Mouse (Mus musculus): ENCODE results near the gene Dcun1d2. TPM values are rescaled to one million over a fixed set of nuclear protein-coding genes. Genes with fewer than 3 reads are reported as not detected.
"Not testable (repeated sequence)": the region's sequence is repeated elsewhere in the genome, so short reads cannot be mapped to it uniquely, and the experiment has no call there.

The Dcun1d2 gene
- 10 to 100 TPM; 30.2 to 31.2 TPM for total RNA-seq (2021)
- long read RNA-seq, experiment 1, transcript Dcun1d2-204 (5 exons, 2,853 nt), result minor isoform, 10 of 54 reads
- long read RNA-seq, experiment 1, transcript Dcun1d2-203 (6 exons, 2,937 nt), result minor isoform, 5 of 54 reads
- long read RNA-seq, experiment 1, transcript Dcun1d2-201 (7 exons, 2,748 nt), result major isoform, 11 of 54 reads
- long read RNA-seq, experiment 1, partial matches to known transcripts, result 19 of 54 reads
- long read RNA-seq, experiment 1, other reads (novel, unspliced or antisense), result 8 of 54 reads
- long read RNA-seq, experiment 2, partial matches to known transcripts, result 2 of 14 reads
- long read RNA-seq, experiment 2, other reads (novel, unspliced or antisense), result 3 of 14 reads

GRCm38 (mm10) chr8:13287692-13288623, at the start of gene Dcun1d2, which contains the start of gene Tmco3:
Dcun1d2 (minus strand) TSS chr8:13288131.
Tmco3 (plus strand) TSS chr8:13288190.
- DNase-seq, result peak; percentile 97 to 98

GRCm38 (mm10) chr8:13337678-13338077, 49.7 kb upstream of the Dcun1d2 start:
- DNase-seq, result no peak

DNA sequence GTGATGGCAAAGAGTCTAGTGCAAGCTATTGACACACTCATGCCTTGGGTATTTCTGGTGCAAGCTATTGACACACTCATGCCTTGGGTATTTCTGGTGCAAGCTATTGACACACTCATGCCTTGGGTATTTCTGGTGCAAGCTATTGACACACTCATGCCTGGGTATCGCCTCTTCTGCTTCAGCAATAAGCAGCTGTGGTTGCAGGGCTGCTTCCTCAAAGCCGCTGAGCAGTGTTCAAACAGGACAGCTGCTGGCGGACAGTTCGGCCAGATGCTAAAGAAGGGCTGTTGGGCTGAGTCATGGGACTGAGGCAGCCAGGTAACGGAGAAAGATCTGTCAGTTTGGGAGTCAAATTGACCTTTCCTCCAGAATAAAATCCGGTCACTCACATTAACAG, 49.3 kb upstream of the Dcun1d2 start:
- not testable (repeated sequence) for DNase-seq

DNA sequence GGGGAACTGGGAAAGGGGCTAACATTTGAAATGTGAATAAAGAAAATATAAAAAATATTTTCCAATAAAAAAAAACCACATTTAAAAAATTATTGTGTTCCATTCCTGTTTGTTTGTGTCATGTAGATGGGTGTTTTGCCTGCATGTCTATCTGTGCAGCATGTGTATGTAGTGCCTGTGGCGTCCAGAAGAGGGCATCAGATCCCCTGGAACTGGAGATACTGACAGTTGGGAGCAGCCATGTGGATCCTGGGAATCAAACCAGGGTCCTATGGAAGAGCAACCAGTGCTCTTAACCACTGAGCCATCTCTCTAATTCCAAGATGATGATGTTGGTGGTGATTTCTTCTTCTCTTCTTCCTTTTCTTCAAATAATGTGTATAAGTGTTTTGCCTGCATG, 46.7 kb upstream of the Dcun1d2 start:
- no peak for DNase-seq

GRCm38 (mm10) chr8:13326598-13326997, 38.7 kb upstream of the Dcun1d2 start:
- peak; percentile 44 to 64 for DNase-seq

DNA sequence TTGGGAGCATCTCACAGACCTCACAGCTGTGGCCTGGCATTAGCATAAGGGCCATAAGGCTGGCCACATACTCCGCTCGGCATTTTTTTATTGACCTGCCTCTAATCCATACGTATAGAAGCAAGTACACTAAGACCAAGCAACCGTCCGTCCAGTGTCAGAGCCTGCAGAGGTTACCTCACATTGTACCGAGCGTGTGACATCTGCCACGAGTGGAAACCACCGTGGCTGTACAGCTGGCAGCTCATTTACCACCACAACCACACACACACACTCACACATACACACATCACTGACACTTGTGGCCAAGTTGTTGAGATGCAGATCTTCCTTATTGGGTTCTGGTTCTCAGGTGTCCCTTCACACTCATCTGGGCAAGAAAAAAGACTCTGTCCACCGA, 28.7 kb upstream of the Dcun1d2 start:
- no peak for DNase-seq

GRCm38 (mm10) chr8:13314922-13315321, 27.0 kb upstream of the Dcun1d2 start:
- DNase-seq, result no peak

DNA sequence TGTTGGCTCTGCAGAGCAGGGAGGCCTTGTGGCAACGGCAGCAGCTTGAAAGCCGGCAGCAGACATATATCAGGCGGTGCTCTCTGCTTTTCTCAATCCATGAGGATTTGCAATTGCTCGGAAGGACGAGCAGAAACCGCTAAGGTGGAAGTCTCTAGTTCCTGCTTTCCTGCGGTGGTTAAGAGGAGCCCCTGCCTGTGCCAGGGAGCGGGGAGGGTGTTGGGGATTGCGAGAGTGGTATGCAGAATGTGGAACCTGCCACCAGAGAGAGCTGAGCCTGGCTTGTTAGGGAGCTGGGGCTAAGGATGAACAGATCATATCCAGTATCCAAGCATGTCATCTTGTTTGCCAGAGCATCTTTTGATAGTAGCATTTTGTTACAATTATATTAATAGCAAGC, 19.0 kb upstream of the Dcun1d2 start:
- DNase-seq, result no peak

GRCm38 (mm10) chr8:13306309-13306909, 18.5 kb upstream of the Dcun1d2 start:
- DNase-seq, result no peak

DNA sequence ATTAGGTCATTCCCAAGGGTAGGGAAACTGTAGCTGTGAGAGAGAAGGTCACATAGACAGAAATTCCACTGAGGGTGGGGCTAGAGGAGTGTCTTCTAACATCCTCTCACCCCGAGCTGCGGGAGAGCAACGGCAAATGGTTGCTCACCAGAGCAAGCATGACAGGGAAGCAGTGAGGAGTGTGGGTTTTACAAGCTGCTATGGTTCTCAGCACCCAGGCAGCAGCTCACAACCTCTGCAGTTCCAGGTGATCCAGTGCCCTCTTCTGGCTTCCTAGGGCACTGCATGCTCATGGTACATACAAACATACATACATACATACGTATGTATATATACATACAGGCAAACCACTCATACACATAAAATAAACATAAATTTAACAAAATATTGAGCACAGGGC, 18.0 kb upstream of the Dcun1d2 start:
- DNase-seq, result no peak

DNA sequence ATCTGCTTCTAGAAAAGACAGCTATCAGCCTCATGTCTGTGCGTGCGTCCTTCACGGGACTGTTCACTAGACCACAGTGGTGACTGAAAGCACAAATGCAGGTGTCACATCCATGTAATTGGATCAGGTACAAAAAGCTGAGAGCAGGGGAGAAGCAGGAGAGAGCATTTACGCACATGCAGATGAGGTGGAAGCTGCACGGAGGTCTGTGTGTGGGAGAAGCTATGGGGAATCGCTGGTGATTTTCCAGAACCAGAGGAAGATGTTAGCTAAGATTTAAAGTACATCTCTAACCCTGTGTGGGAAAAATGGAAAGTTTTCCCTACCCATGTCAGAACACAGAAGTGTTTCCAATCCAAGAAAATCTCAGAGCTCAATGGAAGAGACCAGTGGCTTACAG, 17.5 kb upstream of the Dcun1d2 start:
- DNase-seq, result no peak

DNA sequence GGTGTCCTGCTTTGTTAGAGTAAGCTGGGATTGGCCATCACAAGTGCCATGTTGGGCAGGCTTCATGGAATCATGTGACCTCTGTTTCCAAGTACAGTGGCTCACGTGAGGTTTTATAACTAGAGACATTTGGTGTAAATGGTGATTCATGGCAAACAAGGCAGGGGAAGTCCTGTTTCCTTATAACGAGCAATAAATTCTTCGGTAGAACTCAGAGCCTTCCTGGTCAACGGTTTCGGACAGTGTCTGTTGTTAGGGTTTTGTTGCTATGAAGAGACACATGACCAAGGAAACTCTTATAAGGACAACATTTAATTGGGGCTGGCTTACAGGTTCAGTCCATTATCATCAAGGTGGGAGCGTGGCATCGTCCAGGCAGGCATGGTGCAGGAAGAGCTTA, 13.1 kb upstream of the Dcun1d2 start:
- DNase-seq, result no peak

- no peak for DNase-seq
These were observed 11.6 kb upstream of the Dcun1d2 start for GRCm38 (mm10) chr8:13299571-13299970.

DNA sequence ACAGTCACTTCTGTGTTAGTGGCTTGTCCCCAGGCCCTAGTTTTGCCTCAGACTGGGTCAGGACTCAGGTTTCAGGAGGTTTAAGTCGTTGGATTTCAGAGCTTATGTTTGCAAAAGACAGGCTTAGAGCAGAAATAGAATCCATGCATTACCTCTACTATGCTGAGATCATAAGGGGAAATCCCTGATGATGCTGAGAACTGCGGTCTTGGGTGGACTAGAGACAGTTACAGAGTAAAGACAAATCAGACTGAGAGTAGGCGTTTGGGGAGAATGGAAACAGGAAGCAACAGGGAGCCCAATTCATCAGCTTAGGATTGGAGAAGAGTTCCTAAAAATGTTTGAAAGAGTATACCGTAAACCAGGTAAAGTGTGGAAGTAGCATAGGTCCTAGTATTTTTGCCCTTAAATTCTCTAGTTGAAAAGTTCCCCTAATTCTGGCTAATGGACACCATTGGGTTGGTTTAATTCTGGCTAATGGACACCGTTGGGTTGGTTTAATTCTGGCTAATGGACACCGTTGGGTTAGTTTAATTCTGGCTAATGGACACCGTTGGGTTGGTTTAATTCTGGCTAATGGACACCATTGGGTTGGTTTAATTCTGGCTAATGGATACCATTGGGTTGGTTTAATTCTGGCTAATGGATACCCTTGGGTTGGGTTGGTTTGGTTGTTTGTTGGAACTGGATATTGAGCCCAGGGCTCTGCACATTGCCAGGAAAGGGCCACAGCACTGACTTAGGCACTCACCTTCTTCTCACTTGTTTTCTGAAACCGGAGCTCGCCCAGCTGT, 5.9 kb upstream of the Dcun1d2 start:
- no peak for DNase-seq

GRCm38 (mm10) chr8:13292364-13292763, 4.4 kb upstream of the Dcun1d2 start:
- peak; percentile 87 to 88 for DNase-seq

DNA sequence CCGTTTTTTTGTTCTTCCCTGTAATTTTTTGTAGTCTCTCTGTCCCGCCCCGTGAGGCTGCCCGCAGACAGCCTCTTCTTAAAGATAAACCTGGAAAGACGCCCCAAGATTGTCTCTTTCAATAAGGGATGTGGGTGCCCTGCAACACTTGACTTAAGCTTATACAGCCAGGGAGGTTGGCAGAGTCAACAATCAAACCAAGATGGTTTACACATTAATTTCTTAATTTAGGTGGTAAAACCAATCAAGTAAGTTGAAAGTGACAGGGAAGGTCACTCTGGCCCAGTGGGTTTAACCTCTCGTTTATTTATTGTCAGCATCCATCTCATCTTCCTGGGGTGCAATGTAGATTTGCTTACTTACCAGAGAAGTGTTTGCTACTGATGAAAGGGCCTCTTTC, 715 bp upstream of the Dcun1d2 start:
- DNase-seq, result no peak

GRCm38 (mm10) chr8:13287304-13287691, 633 bp downstream of the Dcun1d2 start:
- DNase-seq, result peak; percentile 95 to 97

DNA sequence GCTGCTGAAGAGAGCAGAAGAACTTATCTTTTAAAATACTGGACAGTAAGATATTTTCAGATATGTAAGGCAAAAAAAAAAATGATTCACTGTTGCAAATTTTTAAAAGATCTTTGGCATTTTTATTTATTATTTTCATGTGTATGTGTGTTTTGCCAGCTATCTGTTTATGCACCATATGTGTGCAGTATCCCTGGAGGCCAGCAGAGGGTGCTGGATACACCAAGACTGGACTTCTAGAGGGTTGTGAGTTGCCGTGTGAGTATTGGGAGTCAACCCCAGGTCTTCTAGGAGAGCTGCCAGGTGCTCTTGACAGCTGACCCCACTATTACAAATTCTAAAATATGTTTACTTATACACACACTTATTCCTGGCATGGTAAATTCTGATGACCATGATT, 4.7 kb downstream of the Dcun1d2 start:
- DNase-seq, result no peak

DNA sequence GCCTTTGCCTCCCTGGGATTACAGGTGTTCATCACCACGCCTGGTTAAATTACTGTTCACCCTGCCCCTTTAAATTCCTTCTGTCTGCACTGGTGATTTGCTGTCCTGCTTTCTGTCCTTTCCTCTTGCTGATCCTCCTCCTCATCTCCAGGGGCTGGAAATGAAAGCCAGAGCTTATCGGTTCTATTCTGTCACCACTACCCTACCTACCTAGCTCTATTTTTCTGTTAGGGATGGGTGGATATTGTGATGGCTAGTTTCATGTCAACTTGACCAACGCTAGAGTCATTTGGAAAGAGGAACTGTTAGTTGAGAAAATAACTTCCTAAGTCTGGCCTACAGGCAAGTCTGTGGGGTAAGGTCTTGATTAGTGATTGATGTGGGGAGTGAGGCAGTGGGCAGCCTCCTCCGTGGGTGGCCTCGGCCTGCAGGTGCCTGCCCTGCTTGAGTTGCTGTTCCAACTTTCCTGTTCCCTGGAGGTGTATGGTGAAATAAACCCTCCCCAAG, 10.9 kb downstream of the Dcun1d2 start:
- DNase-seq, result no peak

GRCm38 (mm10) chr8:13272834-13273233, 15.1 kb downstream of the Dcun1d2 start:
- no peak for DNase-seq

DNA sequence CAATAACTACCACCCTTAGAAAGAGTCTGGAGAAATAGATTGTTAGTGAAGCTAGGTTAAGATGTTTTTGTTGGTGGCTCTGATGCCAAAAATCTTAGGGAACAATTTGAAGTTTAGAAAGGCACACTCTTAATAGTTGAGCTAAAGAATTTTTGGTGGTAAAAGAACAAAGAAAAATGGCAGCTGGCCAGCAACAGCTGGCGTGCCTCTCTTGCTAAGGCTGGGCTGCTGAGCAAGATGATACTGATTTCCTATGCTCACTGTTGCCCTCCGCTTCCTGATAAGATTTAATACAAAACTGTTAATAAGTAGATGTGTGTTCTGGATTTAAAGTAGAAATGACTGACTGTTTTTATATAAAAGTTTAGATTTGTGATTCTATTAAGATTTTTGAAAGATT, 20.4 kb downstream of the Dcun1d2 start:
- no peak for DNase-seq

DNA sequence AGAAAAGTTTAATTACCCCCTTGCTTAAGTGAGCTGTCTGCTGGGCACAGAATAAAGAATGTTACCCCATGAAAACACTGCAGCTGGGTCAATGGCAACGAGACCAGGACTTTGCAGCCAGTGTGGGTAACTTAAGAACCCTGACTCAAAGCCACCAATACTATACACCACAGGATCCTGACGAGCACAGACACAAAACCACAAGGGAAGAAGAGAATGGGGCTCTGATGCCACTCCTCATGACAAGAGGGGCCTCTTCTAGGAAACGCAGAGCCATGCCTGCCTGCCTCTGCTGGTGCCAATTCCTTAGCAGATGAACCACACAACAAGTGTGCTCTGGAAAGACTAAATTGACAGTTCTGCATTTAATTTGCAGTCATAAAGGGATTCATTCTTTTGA, 24.6 kb downstream of the Dcun1d2 start:
- DNase-seq, result no peak
